Mouse (Mus musculus): Measurements from ENCODE around the gene Pappa2.
A peak's percentile ranks its signal among the peaks of the same experiment; 100 is the strongest.

The Pappa2 gene

DNA sequence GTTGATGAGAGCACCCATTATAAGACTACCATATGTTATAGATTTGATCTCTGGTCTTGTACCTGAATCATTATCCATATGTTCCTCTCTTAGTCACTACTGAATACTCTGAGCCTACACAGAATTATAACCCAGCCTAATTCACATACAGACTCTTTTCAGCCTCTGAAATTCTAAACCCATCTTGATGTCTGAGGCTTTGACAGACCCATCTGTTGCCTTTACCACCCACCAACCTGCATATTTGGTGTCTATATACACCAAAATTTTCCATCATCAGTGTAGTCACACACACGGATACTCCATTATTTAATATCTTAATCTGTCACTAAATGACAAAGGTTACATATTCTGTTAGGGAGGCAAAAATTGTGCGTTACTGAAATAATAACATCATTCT is 69.6 kb downstream of the Pappa2 start:
- no peak for DNase-seq (ENCODE audit: low read depth, low spot score)

DNA sequence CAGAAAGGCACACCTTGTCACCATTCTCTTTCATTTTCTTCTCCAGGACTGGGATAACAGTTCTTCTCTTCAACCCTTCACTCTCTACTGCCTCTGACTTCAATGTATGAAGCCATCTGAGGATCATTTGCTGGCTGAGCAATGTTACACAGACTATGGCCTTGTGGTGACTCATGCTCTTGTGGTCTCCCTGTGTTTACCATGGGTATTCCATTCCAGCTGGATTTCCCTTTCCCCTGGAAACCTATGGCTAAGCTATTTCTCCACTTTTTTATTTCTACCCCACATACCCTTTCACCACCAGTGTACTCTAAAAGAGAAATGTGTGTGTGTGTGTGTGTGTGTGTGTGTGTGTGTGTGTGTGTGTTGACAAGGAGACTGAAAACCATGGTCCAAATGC is 83.0 kb downstream of the Pappa2 start:
- no peak for DNase-seq (ENCODE audit: low read depth, low spot score)

DNA sequence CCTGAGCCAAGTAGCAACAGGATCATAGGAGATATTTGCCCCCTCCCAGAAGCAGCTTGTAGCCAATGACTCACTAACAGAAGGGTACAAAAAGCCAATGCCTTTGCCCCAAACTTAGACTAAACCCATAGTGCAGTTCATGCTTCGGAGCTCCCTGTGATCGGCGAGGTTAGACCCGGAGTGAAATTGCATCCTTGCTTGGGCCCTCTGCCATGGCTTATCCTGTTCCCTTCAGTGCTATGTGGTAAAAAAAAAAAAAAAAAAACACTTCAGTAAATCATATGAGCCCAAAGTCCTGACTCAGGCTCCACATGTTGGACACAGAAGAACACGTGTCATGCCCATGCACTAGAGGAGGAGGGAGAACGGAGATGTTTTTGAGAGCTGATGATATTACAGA is 85.8 kb downstream of the Pappa2 start:
- peak; percentile 76 for DNase-seq (ENCODE audit: low read depth, low spot score)

DNA sequence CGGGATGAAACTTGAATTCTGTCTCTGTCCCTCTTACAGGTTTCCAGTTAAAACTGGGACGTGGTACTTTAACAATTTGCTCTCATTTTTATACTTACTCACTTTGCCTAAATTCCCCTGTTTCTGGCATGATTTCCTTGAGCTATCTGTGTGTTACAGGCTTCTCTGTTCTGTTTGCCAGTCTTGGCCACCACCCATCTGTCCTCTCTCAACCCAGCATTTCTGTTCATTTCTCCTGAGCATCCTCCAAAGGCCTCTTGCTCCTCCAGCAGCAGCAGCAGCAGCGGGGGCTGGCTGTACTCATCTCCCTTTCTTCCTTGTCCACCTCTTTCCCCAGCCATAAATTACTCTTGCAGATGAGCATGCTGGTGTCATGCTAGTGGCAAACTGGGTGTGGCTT is 104.8 kb downstream of the Pappa2 start:
- peak; percentile 21 for DNase-seq (ENCODE audit: low read depth, low spot score)

DNA sequence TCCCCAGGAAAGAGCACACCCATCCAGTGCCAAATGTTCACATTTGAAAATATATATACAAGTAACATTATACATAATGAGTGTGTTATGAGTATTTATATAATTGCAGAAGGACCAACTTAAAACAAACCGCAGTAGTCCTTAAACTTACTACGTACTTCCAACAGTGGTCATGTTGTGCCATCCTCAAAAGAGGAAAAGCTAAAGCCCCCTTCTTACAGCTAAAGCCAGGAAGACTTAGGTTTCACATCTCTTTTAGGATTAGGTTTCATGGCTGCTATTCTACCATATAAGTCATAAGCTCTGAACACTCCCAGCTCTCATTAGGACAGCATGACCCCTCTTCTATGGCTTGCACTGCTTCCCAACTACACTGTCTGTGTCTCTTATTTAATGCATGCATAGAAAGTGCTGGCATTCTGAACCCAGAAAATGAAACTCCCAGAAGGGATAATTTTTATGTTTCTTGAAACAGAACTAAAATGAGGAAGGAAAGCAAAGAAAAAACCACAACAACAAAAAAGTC is 105.7 kb downstream of the Pappa2 start:
- no peak for DNase-seq (ENCODE audit: low read depth, low spot score)

DNA sequence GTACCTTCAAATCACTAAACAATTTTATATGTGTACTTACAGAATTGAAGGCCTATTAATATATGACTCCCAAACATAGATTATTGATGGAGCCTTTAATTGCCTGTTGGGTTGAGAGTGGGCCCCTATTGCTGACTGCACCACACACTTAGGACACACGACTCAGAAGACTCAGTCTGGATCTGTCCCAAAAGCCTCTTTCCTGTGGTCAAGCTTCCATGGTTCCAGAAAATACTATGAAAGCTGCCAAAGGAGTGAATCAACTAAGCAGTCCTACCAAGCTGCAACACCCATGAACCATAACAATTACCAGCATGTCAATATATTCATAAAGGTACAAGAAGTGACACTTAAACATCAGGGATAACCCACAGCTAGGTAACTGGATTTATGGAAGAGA is 106.7 kb downstream of the Pappa2 start:
- no peak for DNase-seq (ENCODE audit: low read depth, low spot score)

DNA sequence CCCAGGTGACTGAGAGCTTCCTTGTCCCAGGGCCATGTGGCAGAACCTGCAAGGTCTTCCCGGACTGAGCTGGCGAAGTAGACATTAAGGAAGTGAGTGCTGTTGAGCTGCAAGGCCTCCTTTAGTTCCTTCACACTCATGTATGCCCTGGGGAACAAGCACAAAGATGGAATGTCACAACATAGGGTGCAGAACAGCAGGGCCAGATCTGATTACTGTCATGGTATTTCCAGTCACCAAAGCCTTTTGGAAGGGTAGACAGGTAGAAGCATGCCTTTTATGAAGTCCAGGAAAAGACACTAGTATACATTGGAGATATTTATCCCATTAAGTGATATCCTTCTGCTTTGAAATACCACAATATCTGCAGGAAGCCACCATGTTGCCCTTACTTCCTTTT is 108.9 kb downstream of the Pappa2 start:
- no peak for DNase-seq (ENCODE audit: low read depth, low spot score)

DNA sequence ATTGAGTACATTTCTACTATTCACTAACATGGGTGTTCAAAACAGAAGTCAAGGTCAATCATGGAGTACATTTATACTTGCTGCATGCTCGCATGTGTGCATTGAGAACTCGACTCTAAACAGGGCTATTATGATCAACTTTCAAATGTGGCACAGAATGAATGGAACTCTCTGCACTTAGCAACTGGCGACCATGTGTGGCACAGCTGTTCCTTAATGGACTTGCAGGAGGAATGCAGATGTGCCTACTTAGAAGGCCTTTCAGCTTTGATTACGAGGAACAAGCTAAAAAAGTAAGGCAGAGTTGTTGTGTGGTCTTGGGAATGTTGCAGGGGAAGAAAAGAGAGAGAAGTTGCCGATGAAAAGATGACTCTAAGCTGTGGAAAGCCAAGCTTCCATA is 120.1 kb downstream of the Pappa2 start:
- DNase-seq (ENCODE audit: low read depth, low spot score): no peak

DNA sequence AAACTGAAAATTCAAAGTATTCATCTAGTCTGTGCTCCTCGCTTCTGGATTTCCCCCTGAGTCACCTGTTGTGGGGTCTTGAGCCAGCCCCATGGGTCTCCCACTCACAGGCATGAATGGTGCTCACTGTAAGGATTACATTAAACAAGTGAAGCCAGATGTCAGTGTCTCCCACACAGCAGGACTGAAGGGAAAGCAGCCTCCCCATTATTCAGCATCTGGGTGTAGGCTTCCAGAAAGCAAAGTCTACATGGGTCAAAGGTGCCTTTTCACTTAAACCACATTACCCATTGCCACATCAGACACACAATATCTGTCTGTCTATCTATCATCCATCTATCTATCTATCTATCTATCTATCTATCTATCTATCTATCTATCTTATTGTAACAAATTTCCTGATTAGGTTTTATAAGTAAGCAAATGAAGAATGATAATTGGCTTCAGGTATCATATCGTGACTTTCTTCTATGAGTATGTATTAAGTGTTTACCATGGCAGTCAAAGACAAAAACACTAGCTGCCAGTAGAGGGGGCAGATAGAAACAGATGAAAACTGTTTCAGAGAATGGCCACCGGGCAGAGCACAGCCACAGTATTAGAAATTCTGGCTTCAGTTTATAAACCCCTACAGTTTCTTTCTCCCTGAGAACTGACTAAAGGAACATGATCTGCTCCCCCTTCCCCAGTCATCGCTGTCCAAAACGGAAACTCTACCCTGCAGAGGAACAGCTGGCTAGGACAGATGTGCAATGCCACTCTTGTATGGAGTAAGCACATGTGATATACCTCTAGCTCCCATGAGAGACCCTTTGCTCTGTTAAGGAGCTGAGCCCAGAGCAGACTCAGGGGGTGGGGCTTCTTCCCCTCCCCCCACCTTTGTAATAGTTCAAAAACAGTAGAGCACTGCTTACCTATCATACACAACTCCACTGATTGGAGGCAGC is 126.1 kb downstream of the Pappa2 start:
- no peak for DNase-seq (ENCODE audit: low read depth, low spot score)

DNA sequence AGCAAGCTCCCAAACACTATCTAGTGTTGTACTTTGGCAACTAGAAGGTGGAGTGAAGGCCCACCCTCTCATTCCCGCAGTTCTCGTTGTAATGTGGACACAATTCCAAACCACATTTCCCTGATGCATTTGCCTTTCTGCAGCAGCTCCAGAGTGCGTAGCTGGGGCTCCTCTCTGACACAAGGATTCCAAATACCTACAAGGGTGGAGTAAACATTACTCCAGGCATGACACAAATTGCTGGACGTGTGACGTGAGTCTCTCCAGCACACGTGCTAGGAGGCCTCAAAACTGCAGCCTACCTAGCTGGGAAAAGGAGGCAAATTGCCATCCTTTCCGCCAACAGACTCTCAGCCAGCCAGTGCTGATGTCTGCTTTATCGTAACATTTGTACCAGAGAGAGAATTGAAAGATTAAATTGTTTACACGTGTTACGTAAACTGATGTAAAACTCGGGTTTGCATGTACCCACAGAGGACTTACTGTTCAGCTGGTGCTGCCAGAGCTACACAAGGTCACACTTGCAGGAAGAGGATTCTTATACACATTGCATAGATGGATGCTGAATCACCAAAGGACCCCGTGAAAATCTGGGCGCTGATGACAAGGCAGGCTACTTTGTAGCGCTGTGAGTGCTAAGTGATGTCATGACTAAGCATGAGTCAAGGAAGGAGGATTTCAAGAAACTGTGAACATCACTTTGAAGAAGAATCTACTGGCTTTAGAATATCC is 127.3 kb downstream of the Pappa2 start:
- peak; percentile 51 for DNase-seq (ENCODE audit: low read depth, low spot score)

DNA sequence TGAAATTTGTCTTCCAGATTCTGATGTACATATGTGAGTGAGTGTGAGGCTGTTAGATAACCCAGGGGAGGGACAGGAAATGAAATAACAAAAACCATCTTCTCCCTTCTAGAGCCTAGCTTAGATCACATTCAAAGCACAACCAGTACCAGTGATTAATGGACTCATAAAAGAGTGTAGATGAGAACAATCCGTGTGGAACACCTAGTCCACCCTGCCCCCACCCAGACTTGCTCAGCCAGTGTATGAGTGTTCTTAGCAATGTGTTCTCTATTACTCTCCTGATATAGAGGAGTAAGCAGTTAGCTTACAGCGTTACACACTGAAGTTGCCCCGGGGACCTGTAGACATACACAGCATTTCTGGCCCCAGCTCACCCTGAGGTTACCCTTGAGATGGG is 129.8 kb downstream of the Pappa2 start:
- no peak for DNase-seq (ENCODE audit: low read depth, low spot score)

DNA sequence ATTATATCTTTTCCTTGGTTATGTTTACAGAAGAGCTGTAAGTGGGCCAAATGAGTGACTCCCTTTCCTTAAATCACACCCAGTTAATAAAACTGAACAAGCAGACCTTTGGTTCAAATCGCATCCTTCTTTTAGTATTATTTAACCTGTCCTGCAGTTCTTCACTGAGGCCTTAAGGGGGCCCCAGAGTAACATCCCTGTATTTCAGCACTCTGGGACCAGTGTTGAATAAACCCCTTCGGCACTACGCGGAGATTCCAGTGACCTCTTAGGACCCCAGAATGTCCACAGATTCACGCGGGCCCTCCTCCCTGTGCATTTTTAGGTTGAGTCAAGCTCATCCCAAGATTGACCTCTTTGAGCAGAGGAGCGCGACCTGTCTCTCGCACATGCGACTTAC is 135.7 kb downstream of the Pappa2 start:
- peak; percentile 20 for DNase-seq (ENCODE audit: low read depth, low spot score)

DNA sequence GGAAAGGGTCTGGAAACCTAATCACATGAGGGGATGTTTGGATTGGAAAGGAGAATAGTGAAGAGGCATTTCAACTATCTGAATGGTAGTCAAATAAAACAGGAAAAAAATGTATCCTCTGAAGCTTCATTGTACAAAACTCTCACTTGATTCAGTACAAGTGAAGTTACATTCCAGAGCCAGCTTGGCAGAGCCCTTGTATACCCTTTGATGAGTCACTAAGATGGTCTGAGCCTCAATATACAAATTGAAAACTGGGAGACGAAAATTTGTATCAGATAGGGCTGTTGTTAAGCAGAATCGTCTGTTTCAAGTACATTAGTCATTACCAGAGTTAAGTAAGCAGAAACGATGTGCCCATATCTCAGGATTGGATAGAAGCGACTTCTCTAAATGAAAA is 143.1 kb downstream of the Pappa2 start:
- no peak for DNase-seq (ENCODE audit: low read depth, low spot score)

DNA sequence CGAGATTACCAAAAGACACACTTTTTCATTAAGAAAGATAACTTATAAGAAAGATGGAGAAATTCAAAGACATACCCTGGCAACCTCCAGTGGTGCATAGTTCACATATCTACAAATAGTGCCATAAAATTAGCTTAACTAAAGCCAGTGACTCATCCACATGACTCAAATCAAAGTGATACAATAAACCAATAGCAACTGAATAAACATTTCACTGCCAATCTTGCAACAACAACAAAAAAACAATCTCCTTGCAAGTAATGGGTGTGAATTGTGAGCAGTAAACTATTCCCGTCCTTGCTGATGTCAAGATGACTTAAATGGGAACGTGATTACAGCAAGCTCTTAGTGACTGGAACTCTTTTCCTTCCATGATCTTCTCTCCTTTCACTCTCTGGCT is 150.1 kb downstream of the Pappa2 start:
- DNase-seq (ENCODE audit: low read depth, low spot score): no peak

DNA sequence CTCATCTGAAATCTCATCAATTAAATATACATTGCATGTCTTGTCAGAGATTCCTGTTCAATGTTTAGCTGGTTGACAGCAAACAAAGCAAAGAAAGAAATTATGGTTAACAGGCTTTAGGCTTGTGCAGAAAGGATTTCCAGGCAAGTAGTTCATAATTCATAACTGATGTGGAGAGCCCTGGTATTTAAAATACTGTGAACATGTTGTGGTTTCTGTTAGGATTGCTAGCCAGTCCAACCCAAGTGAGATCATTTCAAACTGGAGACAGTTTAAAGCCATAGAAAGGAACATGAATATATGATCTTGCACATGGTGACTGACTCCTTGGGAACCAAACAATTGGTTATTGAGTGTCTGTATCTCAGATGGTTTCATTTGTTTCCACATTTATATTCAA is 152.4 kb downstream of the Pappa2 start:
- no peak for DNase-seq (ENCODE audit: low read depth, low spot score)

DNA sequence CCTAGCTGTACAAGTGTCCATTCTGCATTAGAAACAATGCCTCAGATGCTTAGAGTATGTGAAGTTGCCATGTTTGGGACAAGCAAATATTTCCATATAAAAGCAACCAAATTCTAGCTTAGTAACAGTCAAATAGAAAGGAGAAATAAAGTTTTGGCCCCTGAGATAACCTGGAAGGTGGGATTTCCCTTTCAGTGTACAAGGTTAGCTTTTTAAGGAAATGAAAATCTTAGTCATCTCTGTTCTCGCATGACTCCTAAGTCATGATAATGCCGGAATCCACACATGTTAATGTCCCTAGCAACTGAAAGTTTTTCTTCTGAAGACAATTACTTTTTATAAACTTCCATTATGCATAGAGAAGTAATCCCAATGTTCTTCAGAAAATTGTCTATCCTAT is 160.6 kb downstream of the Pappa2 start:
- no peak for DNase-seq (ENCODE audit: low read depth, low spot score)

DNA sequence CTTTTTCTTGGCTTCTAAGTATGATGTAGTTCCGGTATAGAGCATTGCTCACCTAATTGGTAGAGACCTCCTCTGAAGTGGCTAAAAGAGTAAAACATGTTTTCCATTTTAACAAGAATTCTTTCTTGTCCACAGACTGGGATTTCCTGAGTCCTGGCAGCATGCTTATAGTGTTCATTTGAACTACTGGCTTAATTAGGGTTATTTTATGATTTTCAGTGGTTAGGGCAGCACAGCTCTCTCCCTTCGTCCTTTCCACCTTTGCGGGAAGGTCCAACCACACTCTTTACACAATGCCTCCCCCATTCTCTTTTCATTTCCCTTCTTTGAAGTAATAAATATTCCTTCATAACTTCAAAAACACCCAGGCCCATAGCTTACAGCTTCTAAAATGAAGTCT is 163.8 kb downstream of the Pappa2 start:
- DNase-seq (ENCODE audit: low read depth, low spot score): no peak

DNA sequence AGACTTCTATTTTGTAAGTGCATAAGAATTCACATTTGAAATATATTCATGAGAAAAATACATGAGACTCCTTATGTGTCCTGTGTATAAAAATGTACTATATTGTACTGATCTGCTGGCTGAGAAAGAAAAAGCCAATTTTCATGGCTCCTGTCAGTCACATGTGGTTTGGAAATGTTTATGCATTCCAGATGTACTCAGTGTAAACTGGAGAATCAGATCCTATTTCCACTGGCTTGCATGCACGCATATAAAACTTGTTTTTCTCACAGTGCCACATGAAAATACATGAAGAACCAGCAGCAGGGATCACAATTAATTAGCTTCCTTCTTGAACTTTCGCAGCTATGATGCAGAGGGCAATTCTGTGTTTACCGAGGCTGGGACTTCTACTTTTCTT is 168.4 kb downstream of the Pappa2 start:
- no peak for DNase-seq (ENCODE audit: low read depth, low spot score)

DNA sequence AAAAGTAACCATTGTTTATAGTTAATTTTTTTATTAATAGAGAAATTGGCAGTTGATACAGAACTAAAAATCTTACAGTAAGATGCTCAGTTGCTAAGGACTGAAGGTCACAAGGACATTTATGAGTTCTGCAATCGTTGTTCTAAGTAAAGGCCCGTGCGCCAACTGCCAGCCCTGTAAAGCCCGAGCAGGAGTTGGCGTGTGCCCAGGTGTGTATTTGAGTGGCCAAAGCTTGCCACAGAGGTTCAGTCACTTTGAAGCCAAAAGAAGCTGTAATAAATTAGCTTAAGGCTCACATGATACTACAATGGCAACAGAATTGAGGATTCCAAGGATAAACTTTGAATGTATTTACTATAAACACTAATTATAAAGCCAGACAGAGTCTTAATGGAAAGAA is 204.8 kb downstream of the Pappa2 start:
- no peak for DNase-seq (ENCODE audit: low read depth, low spot score)

DNA sequence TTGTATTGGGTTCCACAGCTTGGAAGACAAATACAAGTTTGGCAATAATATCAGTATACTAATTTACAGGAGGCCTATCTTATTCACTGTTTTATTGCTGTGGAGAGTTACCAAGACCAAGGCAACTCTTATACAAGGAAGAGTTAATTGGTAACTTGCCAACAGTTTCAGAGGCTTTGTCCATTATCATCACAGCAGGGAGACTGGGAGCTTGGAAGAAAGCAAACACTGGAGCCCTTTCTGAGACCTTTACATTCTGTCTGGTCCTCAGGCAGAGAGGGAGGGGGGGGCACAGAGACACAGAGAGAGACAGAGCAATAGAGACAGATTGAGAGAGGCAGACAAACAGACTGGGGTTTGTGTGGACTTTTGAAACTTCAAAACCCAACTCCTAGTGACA is 207.2 kb downstream of the Pappa2 start:
- no peak for DNase-seq (ENCODE audit: low read depth, low spot score)

DNA sequence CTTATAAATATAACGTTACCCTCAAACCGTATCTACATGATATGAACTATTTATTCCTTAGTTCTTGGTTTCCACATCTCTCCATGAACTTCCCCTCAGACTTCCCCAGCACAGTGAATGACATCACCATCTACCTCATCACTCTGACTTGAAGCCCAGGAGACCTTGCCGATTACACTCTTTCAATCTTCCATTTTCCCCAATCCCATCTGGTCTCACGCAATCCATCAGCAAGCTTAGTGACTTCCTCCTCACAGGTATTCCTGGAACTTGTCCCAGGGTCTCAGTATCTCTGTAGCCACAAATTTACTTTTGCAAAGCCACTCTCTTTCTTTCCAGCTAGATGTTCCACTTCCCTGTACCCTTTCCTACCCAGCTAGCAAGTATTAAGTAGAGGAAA is 209.5 kb downstream of the Pappa2 start:
- no peak for DNase-seq (ENCODE audit: low read depth, low spot score)

DNA sequence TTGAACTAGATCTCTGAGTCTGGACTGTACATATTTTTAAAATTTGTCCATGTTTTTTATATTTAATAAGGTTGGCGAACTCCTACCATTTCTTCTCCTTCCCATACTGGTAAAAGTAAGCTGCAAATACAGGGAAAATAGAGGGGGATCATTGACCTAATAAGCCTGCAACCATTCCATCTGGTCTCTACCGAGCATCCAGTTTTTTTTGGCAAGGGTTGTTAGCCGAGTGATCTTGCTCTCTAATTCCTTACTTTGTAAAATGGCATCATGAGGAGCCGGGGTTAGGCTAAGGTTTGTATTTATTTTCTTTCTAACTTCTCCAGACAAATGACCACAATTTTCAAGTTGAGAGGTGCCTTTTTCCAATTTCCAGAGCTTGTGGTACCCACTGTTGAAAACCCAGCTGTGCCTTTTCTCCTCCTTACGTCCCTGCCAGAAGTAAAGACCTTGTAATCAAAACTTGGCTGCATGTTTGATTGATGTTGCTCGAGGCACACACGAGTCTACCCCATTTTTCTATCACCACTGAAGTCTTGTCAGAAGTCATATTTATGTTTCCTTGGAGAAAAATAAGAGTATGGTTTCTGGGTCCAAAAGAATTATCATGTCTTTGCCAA is 210.1 kb downstream of the Pappa2 start:
- no peak for DNase-seq (ENCODE audit: low read depth, low spot score)
